Mouse (Mus musculus) 3T3-L1 (cell line): ENCODE measurements around the gene Tprg.
A peak's percentile ranks its signal among the peaks of the same experiment; 100 is the strongest.

ENCODE experiments used
- DNase-seq: peaks from one replicate; pipeline ENCODE4 v3.0.0-alpha.2; 2015; ENCODE audit warnings: low read depth, low spot score

Gene Tprg

DNA sequence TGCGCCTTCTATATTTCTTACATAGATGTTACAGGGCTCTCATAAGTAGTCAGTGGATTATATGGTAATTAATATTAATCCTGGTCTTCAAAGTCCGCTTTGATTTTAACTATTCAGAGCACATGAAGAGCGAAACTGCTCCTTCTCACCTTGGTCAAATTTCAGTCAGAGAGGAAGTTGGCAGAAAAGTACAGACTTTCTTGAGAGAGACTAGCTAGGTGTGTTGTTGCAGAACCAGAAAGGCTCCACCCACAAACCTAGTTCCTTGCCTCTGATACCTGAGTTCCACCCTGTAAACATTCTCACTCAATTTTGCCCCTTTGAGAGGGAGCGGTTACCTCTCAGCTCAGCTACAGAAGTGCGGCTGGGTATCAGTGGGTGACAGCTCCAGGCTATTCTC lies at the start of gene Tprg:
TSS of gene Tprg (plus strand) at position 301 of the 400 bp plus-strand sequence.
- no peak for DNase-seq

DNA sequence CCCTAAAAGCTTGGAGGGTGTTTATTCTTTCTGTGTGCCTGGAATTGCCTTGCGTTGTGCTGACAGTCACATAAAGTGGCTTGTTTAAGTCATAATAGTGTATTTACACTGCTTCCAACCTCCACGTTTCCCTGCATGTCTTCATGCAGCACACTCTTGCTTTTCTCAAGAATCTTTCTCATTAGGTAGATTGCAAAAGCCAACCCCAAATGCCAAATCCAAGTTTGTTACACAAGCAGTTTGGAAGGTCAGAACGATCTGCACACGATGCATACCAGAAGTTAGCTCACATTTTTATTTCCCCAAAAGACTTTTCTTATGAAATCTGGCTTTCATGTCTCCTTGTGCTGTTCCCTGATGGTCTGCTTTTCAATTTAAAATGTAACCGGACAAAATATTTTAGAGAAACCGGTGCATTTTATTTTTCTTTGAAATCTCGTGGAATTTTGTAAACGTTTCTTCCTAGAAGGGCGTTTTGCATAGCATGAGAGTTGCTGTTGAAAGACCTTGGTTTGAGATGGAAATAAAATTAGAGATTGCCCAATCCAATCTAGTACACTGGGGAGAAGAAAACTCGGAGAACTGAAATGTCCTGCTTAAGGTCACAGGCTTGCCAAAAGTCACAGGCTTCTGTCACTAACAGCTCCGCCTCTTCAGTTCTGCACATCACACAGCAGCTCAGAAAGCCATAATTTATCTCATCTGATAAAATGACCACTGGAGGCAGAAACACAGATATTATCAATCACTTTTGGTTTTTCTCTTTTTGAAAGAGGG lies 48.2 kb upstream of the Tprg start:
- DNase-seq: no peak

DNA sequence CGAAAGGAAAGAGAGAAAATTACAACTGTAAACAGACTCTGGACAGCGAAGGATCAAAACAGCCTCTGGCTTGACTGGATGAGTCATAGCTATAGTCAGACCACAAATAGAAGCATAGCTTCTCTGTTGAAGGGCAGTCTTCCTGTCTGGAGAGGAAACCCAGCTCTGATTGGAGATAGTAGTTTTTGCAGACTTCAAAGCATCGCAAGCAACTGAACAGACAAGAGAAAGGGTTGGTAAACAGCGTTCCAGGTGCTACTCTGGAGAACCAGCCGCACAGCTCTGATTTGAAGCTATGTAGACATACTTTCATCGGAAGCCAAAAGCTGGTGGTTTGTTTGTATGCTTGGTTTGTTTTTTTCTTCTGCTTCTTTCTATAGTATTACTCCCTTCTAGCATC lies 37.7 kb upstream of the Tprg start:
- peak; percentile 80 for DNase-seq

DNA sequence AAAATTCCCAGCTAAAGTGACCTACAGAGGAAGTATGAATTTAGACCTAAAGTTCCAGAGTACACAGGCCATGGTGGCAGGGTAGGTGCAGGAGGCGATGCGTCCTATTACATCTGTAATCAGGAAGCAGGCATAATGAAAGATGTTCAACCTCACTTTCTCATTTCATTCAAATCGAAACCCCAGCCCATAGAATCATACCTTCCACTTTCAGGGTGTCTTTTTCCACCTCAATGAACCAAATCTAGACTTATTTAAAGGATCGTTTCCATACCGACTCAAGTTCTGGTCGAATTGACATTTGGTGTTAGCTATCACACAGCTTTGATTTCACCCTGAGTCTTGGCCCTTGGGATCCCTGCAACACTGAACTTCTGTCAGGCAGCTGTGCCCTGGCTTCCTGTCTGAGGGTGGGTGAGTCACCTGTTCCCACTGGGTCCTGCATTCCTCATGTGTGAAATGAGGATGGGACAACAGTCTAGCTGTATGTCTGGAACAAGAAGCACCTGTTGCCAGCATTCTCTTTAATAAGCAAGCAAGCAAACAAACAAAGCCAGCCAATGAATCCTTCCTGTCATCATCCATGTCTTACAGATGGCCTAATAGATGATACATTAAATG lies 36.4 kb upstream of the Tprg start:
- DNase-seq: peak; percentile 18

DNA sequence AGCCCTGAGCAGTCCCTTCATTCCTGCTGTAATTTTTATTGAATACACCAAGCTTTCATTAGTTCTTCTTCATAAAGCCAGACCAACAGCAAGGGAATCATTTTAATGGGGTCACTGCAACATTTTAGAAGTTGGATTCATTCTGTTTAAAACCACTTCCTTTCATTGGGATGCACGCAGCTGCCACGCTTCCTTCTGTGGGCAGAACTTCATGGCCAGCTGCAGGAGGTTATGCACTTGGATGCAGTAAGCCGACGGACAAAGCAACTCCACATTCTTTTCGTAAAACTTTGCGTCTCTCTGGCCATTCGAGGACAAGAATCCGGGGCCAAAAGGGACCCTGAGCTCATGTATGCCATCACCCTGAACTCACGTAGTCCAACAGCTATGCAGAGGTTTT lies 35.5 kb upstream of the Tprg start:
- no peak for DNase-seq

DNA sequence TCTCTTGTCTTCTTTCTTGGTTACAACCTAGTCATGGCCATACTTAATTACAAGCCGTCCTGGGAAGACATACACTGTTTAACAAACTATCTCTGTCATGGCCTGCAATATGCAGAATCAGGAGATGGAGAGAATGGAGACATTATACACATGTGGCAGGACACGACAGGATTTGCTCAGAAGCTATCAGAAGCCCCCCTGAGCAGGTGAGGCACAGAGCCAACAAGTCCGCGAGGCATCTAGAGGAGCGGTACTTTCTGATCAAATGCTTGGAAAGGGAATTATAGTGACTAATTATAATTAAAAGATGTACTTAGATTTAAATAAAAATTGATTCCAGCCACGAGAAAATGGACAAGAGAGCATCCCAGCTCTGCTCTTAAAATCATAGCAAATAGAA lies 32.0 kb upstream of the Tprg start:
- no peak for DNase-seq

DNA sequence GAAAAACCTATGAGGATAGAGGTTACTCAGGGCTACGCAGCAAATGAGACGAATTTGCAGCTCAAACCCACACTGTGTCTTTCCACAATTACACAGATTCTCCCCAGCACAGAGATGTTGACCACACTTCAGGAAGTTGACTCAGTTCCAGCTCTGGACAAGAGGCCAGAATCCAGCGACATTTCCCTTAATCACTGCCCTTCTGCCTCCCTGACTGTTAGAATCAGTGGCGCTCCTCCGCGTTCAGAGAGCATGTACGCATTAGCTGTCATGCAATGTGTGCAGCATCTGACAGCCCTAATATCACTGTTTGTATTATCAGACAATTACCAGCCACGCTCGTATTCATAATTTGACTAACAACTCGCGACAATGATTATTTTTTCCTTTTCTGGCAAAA lies 31.4 kb upstream of the Tprg start:
- no peak for DNase-seq

DNA sequence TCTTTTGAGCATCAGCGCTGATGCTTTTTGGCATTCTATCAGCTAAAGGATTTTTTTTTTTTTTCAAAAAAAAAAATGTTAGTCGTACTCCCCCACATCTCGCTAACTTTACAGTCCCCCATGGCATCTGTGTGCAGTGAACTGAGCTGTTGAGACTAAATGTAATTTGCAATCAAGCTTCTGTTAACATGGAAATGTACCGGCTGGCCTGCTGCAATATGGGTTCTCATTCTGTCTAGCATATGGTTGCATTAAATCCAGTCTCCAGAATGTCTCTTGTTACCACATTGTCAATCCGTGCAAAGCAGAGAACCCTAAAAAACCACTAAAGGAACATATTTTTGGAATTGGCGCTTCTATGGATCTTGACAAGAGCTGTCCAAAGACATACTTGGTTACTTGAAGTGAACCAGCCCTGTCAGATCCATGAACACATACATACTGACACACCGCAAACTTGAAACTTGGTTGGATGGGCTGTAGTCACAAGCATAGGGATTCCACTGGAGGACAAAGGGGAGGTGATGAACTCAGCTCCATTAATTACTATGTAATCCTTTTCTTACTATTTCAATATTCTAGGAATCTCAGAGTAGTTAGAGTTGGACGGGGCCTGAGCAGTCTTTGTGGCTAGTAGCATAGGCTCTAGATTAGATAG lies 30.9 kb upstream of the Tprg start:
- DNase-seq: no peak

DNA sequence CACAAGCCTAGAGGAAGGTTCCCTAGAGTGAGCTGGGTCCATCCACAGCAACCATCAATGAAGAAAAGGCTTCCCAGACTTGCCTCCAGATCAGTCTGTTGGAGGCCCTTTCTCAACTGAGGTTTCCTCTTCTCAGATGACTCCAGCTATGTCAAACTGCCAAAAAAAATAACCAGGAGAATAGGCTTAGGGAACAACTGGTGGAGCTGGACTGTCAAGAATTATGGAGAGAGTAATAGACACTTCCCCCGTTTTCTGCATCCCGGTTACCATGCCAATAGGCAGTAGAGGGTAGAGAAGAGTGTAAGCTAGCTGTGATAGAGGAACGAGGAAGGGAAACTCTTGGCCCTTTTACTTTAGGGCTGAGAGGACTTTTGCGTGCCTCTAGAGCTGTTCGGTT lies 24.3 kb upstream of the Tprg start:
- peak; percentile 42 for DNase-seq

DNA sequence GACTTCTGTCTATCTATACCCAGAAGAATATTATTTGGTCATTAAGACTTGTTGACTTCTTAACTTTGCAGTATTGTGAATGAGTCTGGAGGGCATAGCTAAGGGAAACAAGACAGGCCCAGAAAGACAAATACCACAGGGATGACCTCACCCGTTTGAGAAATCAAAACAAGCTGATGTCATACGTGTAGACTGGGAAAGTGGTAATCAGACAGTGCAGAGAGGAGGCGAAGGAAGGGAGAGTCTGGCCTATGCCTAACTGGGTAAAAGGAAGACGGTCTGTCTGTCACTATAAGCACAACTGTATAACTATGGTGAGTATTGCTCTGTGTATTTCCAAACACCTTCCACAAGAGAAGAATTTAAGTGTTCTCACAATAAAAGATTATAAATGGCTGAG lies 23.7 kb upstream of the Tprg start:
- peak; percentile 84 for DNase-seq

DNA sequence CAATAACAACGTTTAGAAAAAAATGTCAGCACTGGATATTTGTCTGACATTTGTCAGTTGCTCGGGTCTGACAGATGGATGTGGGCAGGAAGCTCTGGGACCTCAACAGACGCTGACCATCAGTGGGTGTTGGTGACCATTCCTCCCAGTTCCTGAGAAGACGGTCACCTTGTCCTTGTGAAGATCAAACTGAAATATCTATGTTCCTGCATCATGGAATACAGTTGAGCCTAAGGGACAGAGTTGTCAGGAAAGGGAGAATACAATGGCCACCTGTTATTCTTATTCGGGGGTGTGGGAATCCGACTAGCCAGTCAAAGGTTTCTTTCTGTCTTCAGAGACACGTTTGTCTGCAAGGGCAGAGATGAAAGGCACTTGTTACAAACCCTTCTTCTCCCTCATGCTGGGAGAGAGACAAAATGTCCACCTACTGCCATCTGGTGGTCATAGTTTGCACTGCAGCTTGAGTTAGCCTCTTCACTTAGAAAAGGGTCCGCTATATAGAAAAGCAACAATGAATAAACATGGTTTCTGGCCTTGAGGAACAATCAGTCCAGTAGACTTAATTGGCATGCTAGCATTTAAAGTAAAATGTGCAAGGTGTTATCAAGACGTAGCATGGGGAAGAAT lies 23.0 kb upstream of the Tprg start:
- DNase-seq: peak; percentile 93

DNA sequence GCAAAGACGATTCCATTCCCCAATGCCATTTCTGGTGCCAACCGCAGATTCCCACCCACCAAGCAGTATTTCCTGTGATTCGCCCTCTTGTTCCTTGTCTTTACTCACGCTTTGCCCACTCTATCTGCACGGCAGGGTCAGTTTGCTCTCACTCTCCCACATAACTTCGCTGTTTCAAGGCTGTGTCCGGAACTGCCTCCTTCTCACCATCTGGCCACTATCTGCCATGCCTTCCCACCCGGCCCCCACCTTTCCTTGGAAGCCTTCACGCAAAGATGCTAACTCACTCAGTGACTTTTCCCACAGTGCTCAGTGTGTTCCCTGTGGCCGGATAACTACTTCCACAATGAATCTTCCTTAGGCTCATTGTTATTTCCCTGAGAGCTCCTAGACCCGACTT lies 21.4 kb upstream of the Tprg start:
- no peak for DNase-seq

DNA sequence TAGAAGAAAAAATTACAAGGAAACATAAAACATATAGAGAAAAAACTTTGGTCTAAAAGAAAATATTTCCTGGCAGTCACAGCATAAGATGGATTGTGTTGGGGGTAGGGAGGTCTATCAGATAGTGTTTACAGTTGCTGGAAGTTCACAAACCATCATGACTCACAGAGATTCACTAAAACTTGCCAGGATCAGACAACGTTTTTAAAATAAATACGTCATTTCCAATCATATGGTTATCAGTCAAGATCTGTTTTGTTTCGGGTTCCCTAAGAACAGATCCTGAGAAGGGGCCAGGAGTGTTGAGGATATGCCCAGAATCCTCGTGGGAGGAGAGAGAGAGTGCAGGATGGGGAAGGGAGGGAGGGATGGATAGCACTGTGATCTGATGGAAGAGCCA lies 18.3 kb upstream of the Tprg start:
- peak; percentile 55 for DNase-seq

DNA sequence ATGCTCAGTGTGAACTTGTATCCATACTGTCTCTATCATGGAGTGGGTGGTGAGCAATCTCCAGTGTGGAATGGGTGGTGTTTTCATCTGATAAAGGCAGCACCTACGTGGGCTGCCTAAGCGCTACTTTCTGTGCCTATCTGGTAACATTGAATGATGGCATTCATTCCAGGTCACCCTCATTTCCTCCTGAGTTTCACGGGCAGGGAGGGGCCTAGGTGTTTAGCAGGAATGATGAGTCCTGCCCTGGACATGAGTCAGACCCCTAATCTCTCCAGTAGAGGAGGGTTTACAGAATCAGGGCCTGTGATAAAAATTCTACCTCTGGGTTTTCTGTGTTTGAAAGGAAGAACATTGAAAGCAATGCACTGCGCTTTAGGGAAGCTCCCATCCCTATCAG lies 4.1 kb upstream of the Tprg start:
- DNase-seq: no peak

DNA sequence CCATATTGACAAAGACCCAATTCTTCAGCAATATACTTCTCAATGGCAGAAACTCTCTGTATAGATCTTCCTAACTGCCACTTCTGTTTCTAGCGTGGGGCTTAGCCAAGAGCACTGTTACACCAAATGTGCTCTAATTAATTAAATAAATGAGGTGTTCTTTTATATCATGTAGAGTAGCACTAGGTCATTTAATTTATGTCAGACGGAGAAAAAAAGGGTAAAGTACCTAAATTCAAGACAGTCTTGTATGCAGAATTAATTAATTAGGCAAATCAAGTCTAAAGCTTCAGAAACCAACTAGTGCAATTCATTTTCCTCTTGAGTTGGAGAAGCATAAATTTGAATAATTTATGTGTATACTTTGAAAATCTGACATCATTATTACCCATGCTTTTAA lies 7.1 kb downstream of the Tprg start:
- no peak for DNase-seq

DNA sequence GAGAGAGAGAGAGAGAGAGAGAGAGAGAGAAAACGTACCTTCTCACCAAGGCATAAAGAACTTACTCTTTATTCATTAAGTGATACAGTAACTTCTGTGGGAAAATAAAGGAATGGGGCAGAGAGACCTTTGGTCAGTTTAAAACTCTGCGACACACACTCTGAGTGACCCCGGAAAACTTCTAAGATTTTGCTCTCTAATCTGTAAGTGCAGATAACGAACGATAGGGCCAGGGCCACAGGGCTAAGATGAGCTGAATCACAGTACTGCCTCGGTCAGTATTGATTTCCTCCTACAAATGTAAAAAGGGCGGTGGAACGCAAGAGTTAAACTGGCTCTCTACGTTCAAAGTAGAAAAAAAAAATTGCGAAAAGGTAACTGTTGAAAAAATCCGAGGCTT lies 8.9 kb downstream of the Tprg start:
- DNase-seq: no peak

DNA sequence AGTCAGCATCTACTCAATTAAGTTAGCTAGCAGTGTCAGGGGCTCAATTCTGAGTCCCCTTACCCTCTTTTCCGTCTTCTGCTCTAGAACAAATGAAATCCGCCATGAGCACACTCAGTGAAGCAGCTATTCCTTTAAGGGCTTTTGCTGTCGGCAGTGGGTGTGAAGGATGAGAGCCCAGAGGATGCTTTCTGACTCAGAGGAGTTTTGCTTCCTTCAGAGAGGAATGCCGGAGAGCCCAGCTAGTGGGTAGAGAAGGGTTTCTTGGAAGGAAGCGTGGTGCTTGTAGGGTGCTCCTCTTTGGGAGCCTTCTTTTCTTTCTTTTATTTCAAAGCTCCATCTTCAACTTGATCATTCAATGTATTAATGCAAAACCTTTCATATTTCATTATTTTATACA lies 10.1 kb downstream of the Tprg start:
- DNase-seq: no peak

DNA sequence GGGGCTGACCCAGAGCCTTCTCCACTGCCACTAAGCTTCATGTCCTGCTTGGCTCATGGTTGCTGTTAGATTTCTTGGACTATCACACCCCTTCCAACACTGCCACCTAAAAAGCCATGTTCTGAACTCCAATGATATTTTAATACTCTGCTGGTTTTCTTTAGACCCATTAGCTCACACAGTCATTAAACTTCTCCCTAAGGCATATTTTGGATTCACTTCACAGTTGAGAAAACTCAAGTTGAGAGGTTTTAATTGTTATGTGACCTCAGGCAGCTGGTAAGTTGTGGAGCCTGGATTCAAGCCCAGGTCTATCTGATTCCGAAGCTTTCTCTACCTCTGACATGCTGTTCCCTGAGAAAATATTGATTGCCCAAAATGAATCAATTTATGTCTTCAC lies 11.6 kb downstream of the Tprg start:
- DNase-seq: no peak

DNA sequence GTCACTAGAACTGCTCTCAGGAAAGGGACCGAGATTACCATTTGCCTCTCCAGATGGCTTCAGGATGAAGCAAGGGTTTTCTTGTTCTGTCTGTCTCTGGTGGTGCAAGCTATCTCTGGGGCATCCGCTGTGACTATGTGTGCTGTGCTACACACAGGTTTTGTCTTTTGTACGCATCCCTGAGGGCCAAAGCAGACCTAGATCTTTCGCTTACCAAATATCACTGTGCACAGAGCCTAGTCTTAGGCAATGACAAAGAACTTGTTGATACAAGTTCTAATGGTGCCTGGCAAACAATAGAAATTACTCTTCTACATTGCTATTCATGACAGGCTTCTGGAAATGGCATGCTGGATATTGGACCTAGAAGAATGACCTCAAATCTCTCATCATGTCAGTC lies 16.0 kb downstream of the Tprg start:
- no peak for DNase-seq

DNA sequence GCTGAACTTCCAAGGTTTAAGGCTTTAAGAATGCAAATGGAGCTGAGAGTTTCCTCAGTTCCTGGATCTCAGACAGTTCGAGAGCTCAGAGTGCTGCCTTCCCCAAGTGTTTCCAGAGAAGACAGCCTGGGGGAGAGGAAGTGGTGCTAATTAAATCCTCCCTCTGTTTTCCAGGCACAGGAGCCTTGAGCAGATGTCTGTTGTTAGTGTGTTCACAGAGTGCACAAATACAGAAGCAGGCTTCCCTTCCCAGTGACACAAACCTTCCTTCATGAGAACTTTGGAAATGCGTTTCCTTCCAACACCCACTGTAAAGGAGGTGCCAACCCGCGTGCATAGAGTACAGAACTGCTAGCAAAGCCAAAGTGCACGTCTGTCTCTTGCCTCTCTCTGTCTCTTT lies 27.4 kb downstream of the Tprg start:
- no peak for DNase-seq

DNA sequence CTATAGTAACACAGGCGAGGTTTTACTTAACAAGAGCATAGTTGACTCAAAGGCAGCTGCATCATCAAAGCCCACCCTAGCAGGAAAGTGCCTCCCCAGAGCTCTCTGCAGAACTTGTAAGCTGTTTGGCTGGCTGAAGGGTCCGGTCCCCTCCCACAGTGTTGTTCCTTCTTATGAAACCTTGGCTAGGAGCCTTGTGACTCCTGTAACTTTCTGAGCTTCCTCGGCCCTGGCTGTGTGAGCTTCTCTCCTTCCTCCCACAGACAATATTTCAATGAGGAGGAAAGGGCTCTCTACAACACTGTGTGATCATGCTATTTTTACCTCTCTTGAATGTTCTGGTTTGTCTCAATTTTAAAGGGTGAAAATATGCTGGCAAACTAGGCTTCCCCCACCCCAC lies 28.5 kb downstream of the Tprg start:
- no peak for DNase-seq

DNA sequence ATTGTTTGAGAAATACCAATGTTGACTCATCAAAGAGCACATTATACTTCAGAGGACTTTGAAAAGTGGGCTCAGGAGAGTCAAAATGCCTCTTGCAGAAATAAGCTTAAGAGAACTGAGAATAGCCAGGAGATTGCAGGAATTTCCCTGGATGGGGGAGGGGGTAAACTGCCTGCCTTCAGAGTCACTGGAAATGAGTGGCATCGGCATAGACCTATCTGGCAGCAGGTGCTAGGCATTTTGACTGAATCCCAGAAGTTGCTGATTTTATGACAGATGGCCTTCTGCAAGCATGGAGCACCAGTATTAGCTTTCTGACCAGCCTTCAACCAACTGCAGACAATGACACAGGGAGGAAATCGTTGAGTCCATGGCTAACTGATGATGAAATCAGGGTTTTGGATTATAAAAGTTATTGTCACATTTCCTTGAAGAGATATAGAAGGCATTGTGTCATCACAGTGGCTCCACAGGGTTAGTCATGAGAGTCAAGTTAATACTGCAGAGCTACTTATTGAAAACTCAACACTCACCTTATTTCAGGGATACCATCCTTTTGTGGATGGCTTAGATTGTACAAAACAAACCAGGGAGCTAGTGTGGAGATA lies 39.1 kb downstream of the Tprg start:
- DNase-seq: no peak
